Mouse (Mus musculus): ENCODE results near the gene Prr7. TPM values are rescaled to one million over a fixed set of nuclear protein-coding genes. Genes with fewer than 3 reads are reported as not detected.

The Prr7 gene
- polyA plus RNA-seq, 1 experiment from 2014 or later = 5.6 TPM

GRCm38 (mm10) chr13:55479929-55480328 is 15.9 kb downstream of the Prr7 start:
- Histone ChIP-seq H3K4me3 (ENCODE audit: low read depth, low read length) (no peak overlapping the region), H3K36me3 (ENCODE audit: control insufficient read depth, insufficient read depth, low read length) (peaks cover 57% of the 10 kb centered on the region), H3K9ac (ENCODE audit: low read depth, low read length) (no peak overlapping the region), H3K27me3 (ENCODE audit: control insufficient read depth, insufficient read depth, low read depth, low read length) (no peaks in the 10 kb centered on the region), H3K4me1 (ENCODE audit: control insufficient read depth, insufficient read depth, low read length) (peaks cover 29% of the 10 kb centered on the region), H3K9me3 (replicated peaks; ENCODE audit: control insufficient read depth, low read length, poor library complexity, severe bottlenecking) (no peaks in the 10 kb centered on the region), H3K27ac (ENCODE audit: low read length) (no peak overlapping the region), H3K4me2 (ENCODE audit: low read length) (no peak overlapping the region)
- ATAC-seq = no peak

GRCm38 (mm10) chr13:55482542-55482941 is 18.5 kb downstream of the Prr7 start:
- WGBS = 75% methylated on average over 7 of the region's 7 CpGs
- Histone ChIP-seq H3K9ac (ENCODE audit: low read depth, low read length) (0 out of 2 replicates have a peak overlapping the region, but pooled peaks have one; percentile 18), H3K4me2 (ENCODE audit: low read length) (peak overlapping the region; percentile 99), H3K27me3 (ENCODE audit: control insufficient read depth, insufficient read depth, low read depth, low read length) (no peaks in the 10 kb centered on the region), H3K4me1 (ENCODE audit: control insufficient read depth, insufficient read depth, low read length) (peaks cover 34% of the 10 kb centered on the region), H3K36me3 (ENCODE audit: control insufficient read depth, insufficient read depth, low read length) (peaks cover 33% of the 10 kb centered on the region), H3K9me3 (replicated peaks; ENCODE audit: control insufficient read depth, low read length, poor library complexity, severe bottlenecking) (no peaks in the 10 kb centered on the region), H3K4me3 (ENCODE audit: low read depth, low read length) (peak overlapping the region; percentile 83; the same call in 1 of the 2 replicates), H3K27ac (ENCODE audit: low read length) (peak overlapping the region; percentile 100)
- ATAC-seq = no peak

GRCm38 (mm10) chr13:55483071-55483470 is 19.0 kb downstream of the Prr7 start:
- H3K4me3 ChIP-seq (ENCODE audit: low read depth, low read length) = peak overlapping the region; percentile 83
- H3K36me3 ChIP-seq (ENCODE audit: control insufficient read depth, insufficient read depth, low read length) = peaks cover 30% of the 10 kb centered on the region
- H3K9me3 ChIP-seq (replicated peaks; ENCODE audit: control insufficient read depth, low read length, poor library complexity, severe bottlenecking) = no peaks in the 10 kb centered on the region
- H3K4me2 ChIP-seq (ENCODE audit: low read length) = peak overlapping the region; percentile 99
- 34% methylated on average over 9 of the region's 9 CpGs for WGBS
- peaks cover 35% of the 10 kb centered on the region for H3K4me1 ChIP-seq (ENCODE audit: control insufficient read depth, insufficient read depth, low read length)
- no peak; the same call in 1 of the 2 replicates for ATAC-seq
- H3K27ac ChIP-seq (ENCODE audit: low read length) = peak overlapping the region; percentile 100
- no peaks in the 10 kb centered on the region for H3K27me3 ChIP-seq (ENCODE audit: control insufficient read depth, insufficient read depth, low read depth, low read length)
- peak overlapping the region; percentile 47 for H3K9ac ChIP-seq (ENCODE audit: low read depth, low read length)

- Histone ChIP-seq H3K9ac (ENCODE audit: low read depth, low read length) (peak overlapping the region; percentile 100), H3K36me3 (ENCODE audit: control insufficient read depth, insufficient read depth, low read length) (peaks cover 30% of the 10 kb centered on the region), H3K27me3 (ENCODE audit: control insufficient read depth, insufficient read depth, low read depth, low read length) (no peaks in the 10 kb centered on the region), H3K27ac (ENCODE audit: low read length) (peak overlapping the region; percentile 100), H3K4me2 (ENCODE audit: low read length) (peak overlapping the region; percentile 99), H3K4me1 (ENCODE audit: control insufficient read depth, insufficient read depth, low read length) (peaks cover 40% of the 10 kb centered on the region), H3K4me3 (ENCODE audit: low read depth, low read length) (peak overlapping the region; percentile 83), H3K9me3 (replicated peaks; ENCODE audit: control insufficient read depth, low read length, poor library complexity, severe bottlenecking) (no peaks in the 10 kb centered on the region)
- ATAC-seq = peak; percentile 87
- WGBS = under 1% methylated on average over 15 of the region's 15 CpGs
These were observed 19.5 kb downstream of the Prr7 start for GRCm38 (mm10) chr13:55483593-55483992.

- 6% methylated on average over 7 of the region's 7 CpGs for WGBS
- Histone ChIP-seq H3K9me3 (replicated peaks; ENCODE audit: control insufficient read depth, low read length, poor library complexity, severe bottlenecking) (no peaks in the 10 kb centered on the region), H3K4me1 (ENCODE audit: control insufficient read depth, insufficient read depth, low read length) (peaks cover 43% of the 10 kb centered on the region)
These were observed 20.5 kb downstream of the Prr7 start for GRCm38 (mm10) chr13:55484520-55485088.

GRCm38 (mm10) chr13:55486029-55486794 is 22.1 kb downstream of the Prr7 start:
- H3K4me3 ChIP-seq (ENCODE audit: low read depth, low read length) = peak overlapping the region; percentile 83
- no peak for ATAC-seq
- H3K4me1 ChIP-seq (ENCODE audit: control insufficient read depth, insufficient read depth, low read length) = peaks cover 43% of the 10 kb centered on the region
- no peaks in the 10 kb centered on the region for H3K9me3 ChIP-seq (replicated peaks; ENCODE audit: control insufficient read depth, low read length, poor library complexity, severe bottlenecking)
- peaks cover 13% of the 10 kb centered on the region for H3K36me3 ChIP-seq (ENCODE audit: control insufficient read depth, insufficient read depth, low read length)
- H3K9ac ChIP-seq (ENCODE audit: low read depth, low read length) = peak overlapping the region; percentile 100
- H3K27ac ChIP-seq (ENCODE audit: low read length) = peak overlapping the region; percentile 100
- H3K27me3 ChIP-seq (ENCODE audit: control insufficient read depth, insufficient read depth, low read depth, low read length) = no peaks in the 10 kb centered on the region
- 21% methylated on average over 14 of the region's 14 CpGs for WGBS
- peak overlapping the region; percentile 99 for H3K4me2 ChIP-seq (ENCODE audit: low read length)

More at GRCm38 (mm10) chr13:55484520-55485088, 20.5 kb downstream of the Prr7 start:
- no peaks in the 10 kb centered on the region for H3K27me3 ChIP-seq (ENCODE audit: control insufficient read depth, insufficient read depth, low read depth, low read length)
- H3K4me3 ChIP-seq (ENCODE audit: low read depth, low read length) = peak overlapping the region; percentile 83
- peak overlapping the region; percentile 99 for H3K4me2 ChIP-seq (ENCODE audit: low read length)
- no peak for ATAC-seq
- peaks cover 28% of the 10 kb centered on the region for H3K36me3 ChIP-seq (ENCODE audit: control insufficient read depth, insufficient read depth, low read length)
- H3K9ac ChIP-seq (ENCODE audit: low read depth, low read length) = peak overlapping the region; percentile 100
- peak overlapping the region; percentile 100 for H3K27ac ChIP-seq (ENCODE audit: low read length)

- Histone ChIP-seq H3K9ac (ENCODE audit: low read depth, low read length) (peak overlapping the region; percentile 100), H3K4me1 (ENCODE audit: control insufficient read depth, insufficient read depth, low read length) (peaks cover 43% of the 10 kb centered on the region), H3K9me3 (replicated peaks; ENCODE audit: control insufficient read depth, low read length, poor library complexity, severe bottlenecking) (no peaks in the 10 kb centered on the region), H3K4me3 (ENCODE audit: low read depth, low read length) (peak overlapping the region; percentile 83), H3K36me3 (ENCODE audit: control insufficient read depth, insufficient read depth, low read length) (peaks cover 5% of the 10 kb centered on the region), H3K4me2 (ENCODE audit: low read length) (peak overlapping the region; percentile 99), H3K27ac (ENCODE audit: low read length) (peak overlapping the region; percentile 100), H3K27me3 (ENCODE audit: control insufficient read depth, insufficient read depth, low read depth, low read length) (no peaks in the 10 kb centered on the region)
- peak; percentile 55 for ATAC-seq
- WGBS = under 1% methylated on average over 29 of the region's 29 CpGs
These were observed 23.0 kb downstream of the Prr7 start for GRCm38 (mm10) chr13:55486916-55487577.

- WGBS = under 1% methylated on average over 30 of the region's 83 CpGs
- no peaks in the 10 kb centered on the region for H3K27me3 ChIP-seq (ENCODE audit: control insufficient read depth, insufficient read depth, low read depth, low read length)
- peak; percentile 76 for ATAC-seq
- peak within 1 kb of the TSS; percentile 100 for H3K9ac ChIP-seq (ENCODE audit: low read depth, low read length)
- peaks cover 37% of the 10 kb centered on the region for H3K4me1 ChIP-seq (ENCODE audit: control insufficient read depth, insufficient read depth, low read length)
- peak within 1 kb of the TSS; percentile 99 for H3K4me2 ChIP-seq (ENCODE audit: low read length)
- no peaks in the 10 kb centered on the region for H3K36me3 ChIP-seq (ENCODE audit: control insufficient read depth, insufficient read depth, low read length)
- no peaks in the 10 kb centered on the region for H3K9me3 ChIP-seq (replicated peaks; ENCODE audit: control insufficient read depth, low read length, poor library complexity, severe bottlenecking)
- H3K4me3 ChIP-seq (ENCODE audit: low read depth, low read length) = peak within 1 kb of the TSS; percentile 83
- H3K27ac ChIP-seq (ENCODE audit: low read length) = peak within 1 kb of the TSS; percentile 100
These were observed 23.8 kb downstream of the Prr7 start, which contains the start of gene Dbn1 for GRCm38 (mm10) chr13:55487578-55488498. Gene Dbn1 (minus strand): TSS chr13:55488111.

Measured in midbrain, embryonic 16.5 days (tissue).